Mouse (Mus musculus) embryo, embryonic 9.5 days (tissue): ENCODE results near the gene Hoxd8.
A peak's percentile ranks its signal among the peaks of the same experiment; 100 is the strongest.

Source experiments
- DNase-seq: peaks from one replicate; pipeline ENCODE4 v3.0.0-alpha.2; 2017; ENCODE audit errors: extremely low spot score

Hoxd8 gene

DNA sequence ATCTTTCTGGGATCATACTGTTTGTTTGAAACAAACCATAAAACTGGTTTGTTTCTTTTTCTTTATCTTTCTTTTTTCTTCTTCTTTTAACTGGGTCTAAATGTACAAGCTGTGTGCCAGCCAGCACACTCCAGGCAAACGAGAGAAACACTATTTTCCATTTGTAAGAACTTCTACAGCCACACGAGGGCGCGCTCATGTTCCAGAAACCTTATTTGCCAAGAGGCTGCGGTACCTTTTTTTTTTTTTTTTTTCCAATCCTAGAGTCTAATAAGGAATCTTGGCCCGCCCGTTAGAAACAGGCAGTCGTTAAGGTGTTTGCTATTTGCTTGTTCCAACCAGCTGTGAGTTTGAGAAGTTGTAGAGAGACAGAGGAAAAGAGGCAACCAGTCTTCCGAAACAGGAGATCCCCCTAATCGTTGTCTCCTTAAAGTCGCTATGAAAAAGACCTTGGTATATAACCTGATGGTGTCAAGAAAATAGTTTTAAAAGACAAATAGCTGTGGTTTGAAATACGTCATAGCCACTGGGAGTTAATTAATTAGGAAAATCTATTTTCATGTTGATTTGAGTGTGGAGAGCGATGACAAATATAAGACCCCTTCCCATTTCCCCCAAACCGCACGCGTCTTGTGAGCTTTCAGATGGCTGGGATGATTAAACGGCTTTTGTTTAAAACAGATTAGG is 18.0 kb upstream of the Hoxd8 start:
- no peak for DNase-seq

DNA sequence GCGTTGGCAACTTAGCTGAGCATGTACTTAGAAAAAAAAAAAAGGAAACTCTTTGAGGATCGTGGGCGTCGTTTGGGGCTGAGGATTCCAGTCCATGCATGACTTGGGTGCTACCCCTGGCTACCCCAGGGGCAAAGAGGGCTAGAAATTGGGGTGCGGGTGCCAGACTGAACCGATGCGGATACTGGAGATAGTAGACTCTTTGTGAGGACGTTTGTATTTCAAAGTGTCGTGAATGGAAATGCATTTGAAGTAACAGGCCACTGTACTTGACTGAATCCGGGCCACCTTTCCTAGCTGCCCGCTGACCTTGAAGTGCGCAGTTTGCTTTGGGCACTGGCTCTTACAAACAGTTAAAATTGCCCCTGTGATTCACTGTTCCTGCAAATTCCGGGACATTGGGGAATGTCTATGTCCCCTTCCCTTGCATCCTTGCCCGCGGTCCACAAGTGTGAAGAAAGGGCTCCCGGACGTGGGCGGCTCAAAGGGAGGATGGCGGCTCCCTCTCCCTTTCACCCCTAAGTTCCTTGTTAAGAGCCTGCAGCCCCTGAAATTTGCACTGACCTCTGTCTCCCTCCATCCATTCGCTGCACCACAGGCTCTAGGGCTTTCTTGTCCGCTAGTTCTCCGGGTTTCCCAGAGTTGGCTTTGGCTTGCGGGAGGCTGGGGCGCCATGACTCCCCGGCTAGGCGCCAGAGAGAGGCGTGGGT is 17.3 kb upstream of the Hoxd8 start:
- DNase-seq = no peak

DNA sequence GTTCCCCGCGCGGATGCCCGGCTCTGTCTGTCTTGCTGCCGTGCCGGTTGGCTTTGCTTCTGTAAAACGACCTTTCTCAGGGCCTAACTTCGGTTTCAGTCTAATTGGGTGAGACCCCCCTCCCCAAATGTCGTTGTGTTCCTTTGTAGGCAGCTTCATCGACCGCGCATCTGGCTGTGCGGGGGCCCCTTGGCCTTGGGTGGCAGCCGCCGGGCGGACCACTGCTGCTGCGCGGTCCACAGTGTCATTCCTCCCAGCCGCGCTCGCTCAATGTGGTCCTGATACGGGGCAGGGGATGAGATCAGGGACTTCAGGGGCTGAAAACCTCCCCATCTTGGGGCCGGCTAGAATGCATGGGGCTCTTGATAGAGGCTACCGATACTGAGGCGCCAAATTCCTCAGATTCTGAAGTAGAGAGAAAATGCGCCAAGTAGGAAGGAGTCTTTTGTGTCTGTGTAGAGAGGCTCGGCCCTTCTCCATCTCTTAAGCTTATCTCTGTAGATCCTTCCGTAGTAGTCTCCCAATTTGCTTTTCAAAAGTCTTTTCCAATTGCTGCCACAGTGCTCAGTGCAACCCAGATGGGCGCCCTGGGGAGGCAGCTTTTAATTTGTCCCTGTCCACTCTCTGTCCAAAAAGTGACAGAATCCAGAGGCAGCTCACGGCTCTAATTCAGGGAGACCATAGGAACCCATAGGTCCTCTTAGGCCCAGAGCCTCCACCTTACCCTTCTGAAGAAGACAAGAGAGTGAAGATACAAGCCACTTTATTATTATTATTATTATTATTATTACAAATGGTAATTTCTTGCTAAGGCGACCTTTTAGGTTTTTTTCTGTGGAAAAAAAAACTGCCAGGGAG is 16.5 kb upstream of the Hoxd8 start:
- DNase-seq = no peak

DNA sequence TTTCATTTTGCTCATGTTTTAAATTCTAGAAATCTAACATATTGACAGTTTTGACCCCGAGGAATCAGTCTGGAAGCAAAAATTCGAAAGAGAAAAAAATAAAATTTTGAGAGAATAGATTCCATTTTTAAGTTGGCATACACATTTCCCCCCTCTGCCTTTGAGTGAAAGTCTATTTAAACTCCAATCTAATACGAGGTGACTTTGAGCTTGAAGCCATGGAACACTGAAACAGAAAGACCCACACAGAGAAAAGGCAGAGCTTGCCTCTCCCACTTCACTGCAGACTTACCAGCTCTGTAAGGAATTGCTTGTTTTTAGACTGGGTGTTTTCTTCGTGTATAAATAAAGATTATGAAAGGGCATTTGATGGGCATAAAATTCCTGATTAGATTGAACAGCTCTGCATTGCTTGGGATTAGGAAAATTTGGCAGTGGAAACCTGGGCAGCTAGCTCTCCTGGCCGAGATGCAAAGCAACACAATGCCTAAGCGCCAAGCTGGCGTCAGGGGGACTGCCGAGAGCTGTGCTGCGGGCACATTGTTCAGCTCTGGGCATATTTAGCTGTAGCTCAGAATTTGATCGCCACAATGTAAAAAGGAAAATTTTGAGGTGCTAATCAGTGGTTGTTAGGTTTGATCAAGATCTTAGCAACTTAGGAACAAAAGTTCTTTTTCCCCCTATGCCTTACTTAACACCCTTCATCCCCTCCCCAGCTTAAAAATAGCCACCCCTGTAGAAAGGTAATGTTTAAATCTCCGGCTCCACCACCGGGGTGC is 15.4 kb upstream of the Hoxd8 start:
- no peak for DNase-seq

DNA sequence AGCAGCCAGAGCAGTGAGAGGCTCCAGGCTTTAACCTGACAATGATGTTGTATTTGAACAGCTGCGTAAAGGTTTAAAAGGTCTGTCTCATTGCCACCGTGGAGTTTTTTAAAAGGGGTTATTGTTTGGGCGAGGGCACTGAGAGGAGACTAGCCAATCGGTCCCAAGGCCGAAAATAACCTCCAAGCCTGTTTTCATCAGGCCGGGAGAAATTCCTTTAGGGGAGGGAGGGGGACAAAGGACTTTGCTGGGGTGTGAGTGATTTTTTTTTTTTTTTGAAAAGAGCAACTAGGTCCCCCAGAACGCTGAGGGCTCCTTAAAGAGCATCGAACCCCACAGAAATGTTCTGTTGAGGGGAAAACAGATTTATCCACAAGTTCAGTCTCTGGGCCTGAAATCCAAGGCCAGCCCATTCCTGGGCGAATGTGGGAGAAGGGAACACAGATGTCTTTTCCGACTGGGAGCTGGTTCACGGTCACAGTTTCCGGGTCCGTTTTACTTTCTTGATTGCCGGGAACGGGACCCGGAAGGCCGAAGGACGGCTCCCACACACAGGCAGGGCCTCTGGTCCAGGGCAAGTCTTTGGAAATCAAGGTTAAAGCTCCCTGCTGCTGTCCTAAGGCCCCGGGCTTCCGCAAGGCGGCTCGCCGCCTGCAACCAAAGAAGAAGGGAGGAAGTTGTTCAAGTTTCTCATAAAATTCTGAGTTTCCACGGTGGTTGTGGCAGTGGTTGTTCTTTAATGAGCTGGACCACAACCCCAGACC is 14.7 kb upstream of the Hoxd8 start:
- DNase-seq = no peak

DNA sequence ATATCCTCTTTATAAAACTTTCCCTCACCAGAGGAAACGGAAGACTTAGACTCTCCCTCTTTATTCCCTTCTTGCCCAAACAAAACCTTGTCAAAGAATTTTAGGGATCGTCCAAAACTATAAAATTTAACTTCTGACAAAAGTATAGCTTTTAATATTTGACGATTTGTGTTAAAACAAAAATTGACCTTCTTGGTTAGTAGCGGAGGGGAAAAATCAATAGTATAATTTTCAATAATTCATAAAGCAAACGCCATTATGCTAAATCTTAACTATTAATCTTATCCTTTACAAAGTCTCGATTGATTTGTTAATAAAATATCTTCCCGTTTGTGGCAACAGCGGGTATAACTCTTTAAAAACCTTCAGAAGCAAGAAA is 14.1 kb upstream of the Hoxd8 start:
- no peak for DNase-seq

DNA sequence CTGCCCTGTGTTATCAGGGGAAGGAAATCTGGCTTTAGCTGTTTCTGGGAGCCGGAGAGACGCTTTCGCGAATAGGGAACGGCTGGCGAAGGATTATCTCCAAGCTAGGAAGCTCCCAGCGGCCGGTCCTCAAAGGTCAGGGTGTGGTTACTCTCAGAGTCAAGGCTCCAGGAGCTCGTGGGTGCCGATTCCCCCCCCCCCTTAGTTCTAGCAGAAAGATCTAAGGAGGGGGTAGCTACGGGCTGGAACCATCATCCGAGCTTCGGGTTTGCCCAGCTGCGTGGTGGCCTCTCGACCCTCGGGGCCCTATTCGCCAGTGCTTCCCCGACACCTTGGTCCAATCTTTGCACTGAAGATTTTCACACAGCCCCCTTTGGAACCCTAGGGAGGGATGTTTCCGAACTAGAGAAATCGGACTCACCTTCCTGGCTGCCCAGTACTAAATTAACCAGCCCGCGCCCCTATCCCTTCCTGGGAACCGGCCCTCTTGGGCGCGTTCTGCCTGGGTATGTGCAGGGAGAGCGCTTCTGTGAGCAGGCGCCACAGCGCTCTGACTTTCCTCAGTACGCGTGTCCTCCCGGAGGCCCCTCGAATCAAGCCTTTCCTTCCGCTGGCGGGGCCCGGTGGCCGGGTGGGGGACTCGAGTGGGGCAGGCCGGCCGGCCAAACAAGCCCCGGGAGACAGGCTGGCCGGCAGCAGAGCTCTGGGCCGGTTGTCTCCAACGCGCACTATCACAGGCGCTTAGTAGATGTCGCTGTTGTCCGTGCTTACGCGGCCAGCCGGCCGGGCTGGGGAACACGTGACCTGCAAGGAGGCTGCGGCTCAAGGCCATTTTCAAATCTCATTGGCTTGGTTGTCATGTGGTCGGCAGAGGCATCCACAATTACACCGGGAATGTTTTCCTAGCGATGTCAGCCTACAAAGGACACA is 13.1 kb upstream of the Hoxd8 start, which contains the start of gene Hoxd10:
Gene Hoxd10, plus strand, starts transcription at position 903 of the 930 bp plus-strand sequence.
- DNase-seq = peak; percentile 85

DNA sequence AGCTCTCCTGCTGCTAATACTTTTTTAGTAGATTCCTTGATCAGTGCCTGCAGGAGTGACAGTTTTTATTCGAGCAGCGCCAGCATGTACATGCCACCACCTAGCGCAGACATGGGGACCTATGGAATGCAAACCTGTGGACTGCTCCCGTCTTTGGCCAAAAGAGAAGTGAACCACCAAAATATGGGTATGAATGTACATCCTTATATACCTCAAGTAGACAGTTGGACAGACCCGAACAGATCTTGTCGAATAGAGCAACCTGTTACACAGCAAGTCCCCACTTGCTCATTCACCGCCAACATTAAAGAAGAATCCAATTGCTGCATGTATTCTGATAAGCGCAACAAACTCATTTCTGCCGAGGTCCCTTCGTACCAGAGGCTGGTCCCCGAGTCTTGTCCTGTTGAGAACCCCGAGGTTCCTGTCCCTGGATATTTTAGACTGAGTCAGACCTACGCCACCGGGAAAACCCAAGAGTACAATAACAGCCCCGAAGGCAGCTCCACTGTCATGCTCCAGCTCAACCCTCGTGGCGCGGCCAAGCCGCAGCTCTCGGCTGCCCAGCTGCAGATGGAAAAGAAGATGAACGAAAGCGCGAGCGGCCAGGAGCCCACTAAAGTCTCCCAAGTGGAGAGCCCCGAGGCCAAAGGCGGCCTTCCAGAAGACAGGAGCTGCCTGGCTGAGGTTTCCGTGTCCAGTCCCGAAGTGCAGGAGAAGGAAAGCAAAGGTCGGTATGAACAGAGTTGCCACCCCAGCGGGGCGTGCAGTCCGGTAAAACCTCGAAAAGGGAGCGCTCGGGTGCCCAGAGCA is 12.2 kb upstream of the Hoxd8 start:
- no peak for DNase-seq

DNA sequence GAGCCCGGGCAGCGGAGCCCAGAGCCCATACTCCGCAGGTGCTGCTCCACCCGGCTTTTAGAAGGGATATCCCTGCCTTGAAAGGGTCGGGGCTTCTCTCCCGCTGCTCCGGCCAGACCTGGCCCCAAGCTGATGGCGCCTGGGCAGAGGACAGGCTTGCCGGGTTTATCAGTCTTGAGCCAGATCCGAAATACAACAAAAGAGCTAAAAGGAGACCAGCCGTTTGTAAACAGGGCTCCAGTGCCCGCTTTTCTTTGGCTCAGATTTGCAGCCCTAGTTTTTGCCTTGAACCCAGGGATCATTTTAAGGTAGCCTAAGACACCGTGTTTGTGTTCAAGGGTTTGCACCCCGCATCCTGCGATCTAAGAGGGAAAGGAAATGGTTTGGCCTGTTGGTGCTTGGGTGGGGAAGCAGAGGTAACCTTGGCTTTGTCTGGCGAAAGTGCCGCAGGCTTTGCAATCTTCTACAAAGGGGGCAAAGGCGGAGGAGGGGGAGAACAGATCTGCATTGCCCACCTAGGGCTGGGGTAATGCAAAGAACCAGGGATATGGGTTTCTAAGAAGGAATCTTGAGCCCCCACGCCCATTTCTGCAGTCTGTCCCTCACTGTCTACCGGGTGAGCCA is 11.5 kb upstream of the Hoxd8 start:
- no peak for DNase-seq

DNA sequence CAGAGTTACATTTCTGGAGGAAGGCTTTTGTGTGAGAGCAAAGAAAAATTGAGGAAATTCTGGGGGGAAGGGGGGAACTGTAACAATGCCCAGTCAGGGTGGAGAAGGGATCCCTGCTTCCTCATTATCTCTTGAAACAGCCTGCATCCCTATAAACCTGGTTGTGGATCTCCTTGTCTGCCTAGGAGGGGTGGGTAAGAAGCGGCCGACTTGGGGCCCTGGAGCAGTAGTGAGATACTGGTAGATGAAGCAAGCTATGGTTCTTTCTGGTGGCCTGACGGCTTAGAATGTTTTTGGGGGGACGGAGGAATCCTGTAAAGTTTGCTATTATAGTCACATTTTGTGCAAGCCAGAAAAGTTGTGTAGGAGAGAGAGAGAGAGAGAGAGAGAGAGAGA is 11.0 kb upstream of the Hoxd8 start:
- DNase-seq = no peak

DNA sequence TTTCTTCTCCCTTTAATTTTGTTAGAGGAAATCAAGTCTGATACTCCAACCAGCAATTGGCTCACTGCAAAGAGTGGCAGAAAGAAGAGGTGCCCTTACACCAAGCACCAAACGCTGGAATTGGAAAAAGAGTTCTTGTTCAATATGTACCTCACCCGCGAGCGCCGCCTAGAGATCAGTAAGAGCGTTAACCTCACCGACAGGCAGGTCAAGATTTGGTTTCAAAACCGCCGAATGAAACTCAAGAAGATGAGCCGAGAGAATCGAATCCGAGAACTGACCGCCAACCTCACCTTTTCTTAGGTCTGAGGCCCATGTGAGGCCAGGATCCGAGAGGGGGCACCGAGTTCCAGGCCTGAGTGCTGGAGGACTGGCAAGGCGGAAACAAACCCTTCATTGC is 10.3 kb upstream of the Hoxd8 start:
- no peak for DNase-seq

DNA sequence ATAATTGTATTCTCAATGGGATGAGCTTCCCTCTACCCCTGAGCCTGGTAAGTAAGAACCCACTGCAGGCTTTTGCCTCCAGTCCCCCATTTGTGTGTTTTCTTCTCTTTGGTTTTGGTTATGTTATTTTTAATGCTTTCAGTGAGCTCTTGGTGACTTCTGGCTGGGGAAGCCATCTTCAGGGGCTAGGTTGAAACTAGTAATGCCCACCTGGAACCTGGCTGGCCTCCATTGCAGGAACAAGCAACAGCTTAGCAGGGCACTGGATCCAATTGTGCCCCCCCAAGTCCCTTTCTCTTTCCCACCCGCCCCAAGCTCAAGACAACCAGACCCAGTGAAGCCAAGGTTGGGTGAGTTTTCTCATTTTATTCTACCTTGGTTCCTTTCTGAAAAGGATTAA is 9.0 kb upstream of the Hoxd8 start:
- no peak for DNase-seq

DNA sequence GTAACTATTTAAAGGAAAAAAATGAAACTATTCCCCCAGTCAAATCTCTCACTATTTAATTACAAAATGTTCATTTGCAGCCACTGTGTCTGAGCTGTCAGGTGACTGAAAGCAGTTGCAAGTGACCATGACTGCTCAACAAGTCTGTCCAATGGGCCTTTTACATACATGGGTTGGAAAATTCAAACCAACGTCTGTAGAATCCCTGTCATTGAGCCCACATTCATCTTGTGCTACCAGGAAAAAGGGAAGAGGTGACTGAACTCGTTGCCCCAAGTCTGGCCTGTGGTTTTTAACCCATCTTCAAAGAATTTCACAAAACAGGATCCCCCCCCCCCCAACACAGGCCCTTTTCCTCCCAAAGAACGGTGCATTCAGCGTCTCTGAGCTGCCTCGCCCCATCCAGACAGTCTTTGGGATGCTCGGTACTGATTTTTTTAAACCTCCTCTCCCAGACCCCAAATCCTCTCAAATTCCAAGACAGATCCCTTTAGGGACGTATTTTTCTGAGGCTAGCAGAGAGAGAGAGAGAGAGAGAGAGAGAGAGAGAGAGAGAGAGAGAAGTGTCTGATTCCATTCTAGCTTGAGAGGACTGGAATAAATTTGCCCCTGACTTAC is 8.5 kb upstream of the Hoxd8 start:
- DNase-seq = no peak

DNA sequence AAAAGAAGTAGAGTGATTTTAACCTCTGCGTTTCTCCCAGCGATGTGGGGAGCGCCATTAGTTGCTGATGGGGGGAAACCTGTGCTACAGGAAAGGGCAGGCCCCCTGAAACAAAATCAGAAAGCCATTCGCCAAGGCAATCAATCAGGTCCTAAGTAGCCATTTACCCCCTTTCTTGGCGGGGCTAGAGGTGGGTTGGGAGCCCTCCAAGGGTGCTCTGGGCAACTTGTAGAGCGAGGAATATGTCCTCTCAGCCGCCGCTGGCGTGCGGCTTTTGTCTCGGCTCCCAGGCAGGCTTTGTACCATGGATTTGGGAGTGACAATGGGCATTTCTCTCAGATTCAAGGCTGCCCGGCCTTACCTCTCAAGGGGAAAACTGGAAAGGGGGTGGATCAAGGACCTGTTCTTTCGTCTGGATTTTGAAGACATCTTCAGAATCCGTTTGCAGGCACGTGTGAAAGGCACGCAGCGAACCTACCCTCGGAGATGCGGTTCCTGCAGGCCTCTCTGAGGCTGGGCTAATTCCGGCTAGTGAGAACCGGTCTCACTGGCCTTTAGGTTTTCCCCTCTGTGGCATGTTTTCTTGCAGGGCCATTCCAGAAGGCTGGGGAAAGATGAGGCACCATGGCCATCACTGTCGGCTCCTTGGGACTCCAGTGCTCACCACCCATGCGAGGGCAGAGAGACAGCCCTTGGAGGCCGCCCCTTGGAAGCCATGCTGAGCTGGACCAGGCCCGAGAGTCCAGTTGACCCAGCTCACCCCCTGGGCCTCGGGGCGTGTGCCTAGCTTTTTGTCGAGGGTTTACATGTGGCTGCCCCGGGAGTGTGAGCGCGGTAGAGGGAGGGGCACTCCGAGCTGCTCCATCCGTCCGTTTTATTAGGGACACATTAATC is 7.7 kb upstream of the Hoxd8 start:
- DNase-seq = no peak

DNA sequence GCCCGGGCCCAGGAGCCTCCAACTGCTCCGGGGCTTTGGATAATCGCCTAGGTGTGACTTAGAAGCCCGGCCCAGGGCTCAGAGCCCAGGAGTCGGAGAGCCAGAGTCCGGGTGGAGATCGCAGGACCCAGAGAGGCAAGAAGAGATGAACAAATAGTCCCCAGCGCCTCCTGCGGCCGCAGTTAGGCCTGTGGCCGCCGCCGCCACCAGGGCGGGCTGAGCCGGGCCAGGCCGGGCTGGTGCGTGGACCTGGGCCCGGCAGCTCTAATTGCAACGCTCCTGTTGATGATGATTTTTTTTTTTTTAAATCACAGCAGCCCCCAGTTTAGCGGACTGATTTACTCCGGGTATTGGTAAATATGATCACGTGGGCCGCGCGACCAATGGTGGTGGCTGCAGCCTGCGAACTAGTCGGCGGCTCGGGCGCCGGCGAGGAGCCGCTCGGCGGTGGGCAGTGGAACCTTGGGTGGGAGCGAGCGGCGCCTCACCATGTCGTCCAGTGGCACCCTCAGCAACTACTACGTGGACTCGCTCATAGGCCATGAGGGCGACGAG is 6.8 kb upstream of the Hoxd8 start, which contains the start of gene Hoxd9:
Gene Hoxd9, plus strand, starts transcription at position 161 of the 555 bp plus-strand sequence.
- DNase-seq = no peak

DNA sequence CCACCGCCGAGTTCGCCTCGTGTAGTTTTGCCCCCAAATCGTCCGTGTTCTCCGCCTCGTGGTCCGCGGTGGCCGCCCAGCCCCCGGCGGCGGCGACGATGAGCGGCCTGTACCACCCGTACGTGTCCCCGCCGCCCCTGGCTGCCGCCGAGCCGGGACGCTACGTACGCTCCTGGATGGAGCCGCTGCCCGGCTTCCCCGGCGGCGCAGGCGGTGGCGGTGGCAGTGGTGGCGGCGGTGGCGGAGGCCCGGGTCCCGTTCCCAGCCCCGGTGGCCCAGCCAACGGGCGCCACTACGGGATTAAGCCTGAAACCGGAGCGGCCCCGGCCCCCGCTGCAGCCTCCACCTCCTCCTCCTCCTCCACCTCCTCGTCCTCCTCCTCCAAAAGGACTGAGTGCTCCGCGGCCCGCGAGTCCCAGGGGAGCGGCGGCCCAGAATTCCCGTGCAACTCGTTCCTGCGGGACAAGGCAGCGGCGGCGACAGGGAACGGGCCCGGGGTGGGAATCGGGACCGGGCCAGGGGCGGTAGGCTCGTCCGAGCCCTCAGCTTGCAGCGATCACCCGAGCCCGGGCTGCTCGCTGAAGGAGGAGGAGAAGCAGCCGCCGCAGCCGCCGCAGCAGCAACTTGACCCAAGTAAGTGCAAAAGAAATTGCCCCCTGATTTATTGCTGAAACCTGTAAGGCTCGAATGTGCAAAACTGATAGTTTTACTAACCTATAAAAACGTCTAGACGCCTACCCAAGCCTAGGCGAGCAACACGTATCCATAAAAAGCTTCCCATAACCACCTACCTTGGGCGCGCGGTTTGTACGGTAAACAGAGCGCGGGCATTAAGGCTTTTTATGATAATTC is 6.0 kb upstream of the Hoxd8 start:
- peak; percentile 75 for DNase-seq
